Mouse (Mus musculus) Patski (cell line): ENCODE results near the gene Asic3. TPM values are rescaled to one million over a fixed set of nuclear protein-coding genes. Genes with fewer than 3 reads are reported as not detected.

ENCODE experiments used
- ATAC-seq: fragments of 100-300 bp; one replicate; pipeline ENCODE4 v1.8.0; 2021
- CTCF ChIA-PET: fragments of 350-600 bp; sonication (Branson Sonifier 250); formaldehyde crosslinking; loops from one replicate; lab custom pipeline; 2022; ENCODE audit warnings: inconsistent platforms; lab: Charles Lee
- POLR2A ChIA-PET: fragments of 350-600 bp; sonication (Branson Sonifier 250); formaldehyde crosslinking; loops from one replicate; lab custom pipeline; 2022; ENCODE audit warnings: antibody characterized with exemption, inconsistent platforms; lab: Charles Lee
- DNase-seq: peaks from one replicate; pipeline ENCODE4 v3.0.0-alpha.2; 2011; ENCODE audit warnings: low read depth, low spot score
- H3K27me3 ChIP-seq: fragments of 371-371 bp; one replicate; pipeline ENCODE4 v1.5.1; 2021
- CTCF ChIP-seq: fragments of 100-300 bp; IDR thresholded peaks from one replicate; pipeline ENCODE4 v1.5.1; 2021
- in situ Hi-C: fragments of 300-500 bp; cut with MboI; formaldehyde crosslinking; loops from 3 replicates; pipeline ENCODE4 v1.11.1; 2018; ENCODE audit warnings: low pct_unique_long_range_greater_than_20kb, mixed read lengths
- polyA plus RNA-seq: library from polyadenylated mRNA; unstranded; gene quantifications from one replicate; pipeline ENCODE4 v1.2.3, GENCODE M21; 2021

The Asic3 gene
- polyA plus RNA-seq: 2.6 TPM

DNA sequence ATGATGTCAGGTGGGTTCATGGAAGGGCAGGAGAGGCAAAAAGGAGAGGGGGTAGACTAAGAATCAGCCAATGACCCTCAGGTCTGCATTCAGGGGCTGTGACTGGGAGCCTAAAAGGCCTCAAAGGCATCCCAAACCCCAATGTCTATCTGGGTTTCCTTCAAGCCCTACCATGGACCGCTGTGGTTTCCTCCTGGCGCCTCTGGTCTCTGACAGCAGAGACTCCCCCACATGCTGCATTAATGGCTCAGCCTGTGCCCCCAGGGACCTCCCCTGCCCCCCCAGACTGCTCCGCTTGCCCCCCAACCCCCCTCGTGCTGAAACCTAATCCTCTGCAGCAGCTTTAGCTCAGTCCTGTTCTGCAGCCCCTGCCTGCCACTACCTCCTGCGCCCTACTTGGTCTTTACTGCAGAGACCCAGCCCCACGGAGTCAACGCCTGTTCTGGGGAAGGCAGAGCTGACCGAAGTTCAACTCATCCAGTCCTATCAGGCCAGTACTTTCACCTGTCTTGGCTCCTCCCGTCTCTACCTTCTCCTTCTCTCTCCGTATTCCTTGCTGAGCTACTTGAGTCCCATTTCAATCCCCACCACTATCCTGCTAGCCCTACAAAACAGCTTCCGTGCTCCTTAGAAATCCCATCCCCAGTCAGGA, at the start of gene Asic3:
Asic3 (plus strand) TSS at position 351 of the 652 bp plus-strand sequence.
- no peaks in the 10 kb centered on the region for H3K27me3 ChIP-seq
- ChIA-PET CTCF (interaction anchor here (1.1 to 18.6 kb wide), 2 partner anchors 7 to 16 kb away, joined by 4 to 222 read pairs; partner anchors contain the start of genes Abcb8 and Atg9b), POLR2A (interaction anchor here (3.1 kb wide), 1 partner anchor 11 kb away, joined by 14 read pairs; the partner anchor contains the start of genes Cdk5 and Slc4a2)
- in situ Hi-C loops: no loop called here
- DNase-seq: no peak
- no peak for TF ChIP-seq CTCF
- no peak for ATAC-seq

DNA sequence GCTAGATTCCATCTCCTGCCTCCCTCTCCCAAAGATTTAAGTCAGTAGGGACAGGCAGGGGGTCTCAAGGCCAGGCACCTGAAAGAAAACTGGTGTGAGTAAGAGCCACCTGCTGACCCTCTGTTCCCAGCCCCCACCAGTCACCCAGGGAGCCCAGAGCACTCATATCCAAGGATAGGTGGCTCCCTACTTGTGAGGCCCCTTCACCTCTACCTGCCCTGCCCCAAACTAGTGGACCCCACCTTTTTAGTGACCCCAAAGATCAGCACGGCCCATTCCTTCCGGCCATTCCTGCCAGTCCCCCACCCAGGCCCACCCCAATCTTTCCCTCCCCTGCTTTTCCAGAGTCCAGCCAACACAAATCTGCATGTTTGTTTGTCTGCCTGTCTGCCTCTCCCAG, 49.7 kb upstream of the Asic3 start:
- peaks cover 20% of the 10 kb centered on the region for H3K27me3 ChIP-seq
- ATAC-seq: no peak
- ChIA-PET CTCF (interaction anchor here (1.8 kb wide), 1 partner anchor 23 kb away, joined by 3 read pairs; no protein-coding TSS in a partner anchor), POLR2A (interaction anchor here (0.5 kb wide), 1 partner anchor 154 kb away, joined by 3 read pairs; no protein-coding TSS in a partner anchor)
- in situ Hi-C loops: loop anchor here (5.0 kb wide), 1 partner anchor 96 kb away; no protein-coding TSS in a partner anchor
- no peak for DNase-seq
- no peak for TF ChIP-seq CTCF

DNA sequence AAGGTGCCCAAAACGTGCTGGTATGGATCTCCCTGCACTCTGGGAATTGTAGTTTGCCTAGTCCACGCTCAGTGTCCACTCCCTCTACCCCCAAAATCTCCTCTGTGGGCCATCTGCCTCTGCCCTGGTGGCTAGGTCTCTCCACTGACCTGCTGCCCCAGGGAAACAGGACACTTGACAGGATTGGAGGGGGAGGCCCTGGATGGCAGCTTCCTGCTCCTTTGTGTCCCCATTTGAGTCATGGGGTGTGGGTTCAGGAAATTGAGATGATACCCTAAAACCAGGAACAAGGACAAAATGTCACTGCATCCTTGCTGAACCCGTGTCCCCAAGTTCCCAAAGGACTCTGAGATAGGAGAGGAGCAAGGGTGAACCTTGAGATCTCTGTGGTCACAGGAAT, 49.1 kb upstream of the Asic3 start:
- peaks cover 16% of the 10 kb centered on the region for H3K27me3 ChIP-seq
- no peak for TF ChIP-seq CTCF
- DNase-seq (no peak), ATAC-seq (no peak)
- ChIA-PET POLR2A (no interaction called here), CTCF (interaction anchor here (1.8 kb wide), 1 partner anchor 23 kb away, joined by 3 read pairs; no protein-coding TSS in a partner anchor)
- in situ Hi-C loops: loop anchor here (5.0 kb wide), 1 partner anchor 97 kb away; no protein-coding TSS in a partner anchor

DNA sequence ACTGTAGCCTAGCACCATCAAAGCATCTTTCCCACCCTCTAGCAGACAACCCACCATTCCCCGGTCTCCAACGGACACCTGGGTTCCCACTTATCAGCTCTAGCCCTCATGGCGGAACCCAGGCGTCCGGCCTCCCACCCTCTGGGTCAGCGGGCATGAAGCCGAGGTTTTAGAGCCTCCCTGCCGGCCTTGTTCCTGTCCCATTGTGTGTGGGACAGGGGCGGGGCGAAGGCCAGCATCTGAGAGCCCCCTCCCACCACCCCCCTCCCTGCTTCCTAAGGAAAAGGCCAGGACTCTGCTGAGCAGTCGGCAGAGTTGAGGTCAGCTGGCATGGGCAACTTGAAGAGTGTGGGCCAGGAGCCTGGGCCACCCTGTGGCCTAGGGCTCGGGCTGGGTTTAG, 48.7 kb upstream of the Asic3 start, which contains the start of gene Nos3:
Nos3 (plus strand) TSS at position 303 of the 400 bp plus-strand sequence.
- no peak for ATAC-seq
- ChIA-PET CTCF (interaction anchor here (1.8 kb wide), 1 partner anchor 22 kb away, joined by 3 read pairs; no protein-coding TSS in a partner anchor), POLR2A (no interaction called here)
- in situ Hi-C loops: loop anchor here (5.0 kb wide), 1 partner anchor 97 kb away; no protein-coding TSS in a partner anchor
- TF ChIP-seq CTCF: no peak
- peaks cover 16% of the 10 kb centered on the region for H3K27me3 ChIP-seq
- no peak for DNase-seq

DNA sequence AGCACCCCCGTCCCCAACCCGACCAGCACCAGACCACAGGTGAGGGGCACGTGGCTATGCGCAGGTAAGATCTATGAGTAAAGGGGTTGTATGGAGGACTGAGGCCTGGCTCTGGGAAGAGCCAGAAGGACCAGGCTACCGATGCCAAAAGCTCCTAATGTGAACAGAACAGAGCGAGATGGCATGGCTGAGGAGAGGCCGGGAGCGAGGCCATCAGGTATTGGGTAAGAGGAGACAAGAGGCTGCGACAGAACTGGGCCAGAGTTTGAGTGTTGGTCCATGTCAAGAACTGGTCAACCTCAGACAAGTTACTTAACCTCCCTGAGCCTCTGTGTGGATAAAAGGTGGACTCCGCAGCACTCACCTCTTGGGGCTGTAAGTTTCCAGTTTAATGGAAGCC, 48.2 kb upstream of the Asic3 start:
- ATAC-seq: no peak
- no peak for TF ChIP-seq CTCF
- in situ Hi-C loops: loop anchor here (5.0 kb wide), 1 partner anchor 98 kb away; no protein-coding TSS in a partner anchor
- no peak for DNase-seq
- ChIA-PET CTCF (interaction anchor here (1.0 kb wide), 1 partner anchor 14 kb away, joined by 3 read pairs; no protein-coding TSS in a partner anchor), POLR2A (no interaction called here)
- peaks cover 16% of the 10 kb centered on the region for H3K27me3 ChIP-seq

DNA sequence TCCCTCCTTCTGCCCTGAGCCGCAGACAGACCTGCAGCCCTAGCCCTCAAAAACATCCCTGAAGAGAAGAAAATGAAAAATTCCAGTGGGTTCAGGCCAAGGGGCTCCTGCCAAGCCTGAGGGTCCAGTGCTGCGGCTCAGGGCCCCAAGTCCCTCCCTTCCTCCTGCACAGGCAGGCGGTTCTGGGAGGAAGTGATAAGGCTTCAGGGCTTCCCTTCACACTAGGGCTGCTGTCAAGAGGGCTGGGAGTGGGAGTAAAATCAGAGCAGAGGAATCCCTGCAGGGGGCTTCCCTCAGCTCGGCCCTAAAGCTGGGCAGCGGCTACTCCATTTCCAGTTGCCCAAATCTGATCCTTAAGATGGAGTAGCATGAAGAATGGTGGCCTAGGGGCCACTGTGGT, 47.7 kb upstream of the Asic3 start:
- in situ Hi-C loops: no loop called here
- peaks cover 16% of the 10 kb centered on the region for H3K27me3 ChIP-seq
- ChIA-PET CTCF (interaction anchor here (1.0 kb wide), 1 partner anchor 14 kb away, joined by 3 read pairs; no protein-coding TSS in a partner anchor), POLR2A (no interaction called here)
- ATAC-seq (no peak), DNase-seq (no peak)
- no peak for TF ChIP-seq CTCF

DNA sequence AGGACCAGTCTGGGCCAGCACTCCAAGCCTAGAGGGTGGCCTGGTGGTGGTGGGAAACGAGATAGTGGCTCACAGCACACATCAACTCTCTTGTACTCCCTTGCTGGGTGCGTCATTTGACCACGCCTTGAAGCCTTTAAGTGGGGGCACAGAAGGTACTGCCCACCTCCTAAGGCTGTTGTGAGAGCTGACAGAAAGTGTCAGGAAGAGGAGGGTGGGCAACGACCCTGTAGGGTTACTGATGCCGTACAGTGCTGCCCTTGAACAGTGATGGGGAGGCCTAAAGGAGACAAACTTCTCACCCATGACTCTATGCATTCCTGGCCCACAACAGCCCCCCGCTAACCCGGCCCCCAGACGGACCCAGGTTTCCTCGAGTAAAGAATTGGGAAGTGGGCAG, 46.8 kb upstream of the Asic3 start:
- H3K27me3 ChIP-seq: peaks cover 16% of the 10 kb centered on the region
- POLR2A ChIA-PET: no interaction called here
- no peak for TF ChIP-seq CTCF
- DNase-seq (no peak), ATAC-seq (no peak)
- CTCF ChIA-PET: no interaction called here
- in situ Hi-C loops: no loop called here

DNA sequence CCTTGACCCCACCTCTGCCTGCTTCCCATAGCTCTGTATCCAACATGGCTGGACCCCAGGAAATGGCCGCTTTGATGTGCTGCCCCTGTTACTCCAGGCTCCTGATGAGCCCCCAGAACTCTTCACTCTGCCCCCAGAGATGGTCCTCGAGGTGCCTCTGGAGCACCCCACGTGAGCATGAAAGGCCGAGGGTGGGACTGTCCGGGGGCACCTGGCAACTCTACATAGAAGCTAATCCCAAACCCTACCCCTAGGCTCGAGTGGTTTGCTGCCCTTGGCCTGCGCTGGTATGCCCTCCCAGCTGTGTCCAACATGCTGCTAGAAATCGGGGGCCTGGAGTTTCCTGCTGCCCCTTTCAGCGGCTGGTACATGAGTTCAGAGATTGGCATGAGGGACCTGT, 43.4 kb upstream of the Asic3 start:
- DNase-seq (no peak), ATAC-seq (no peak)
- TF ChIP-seq CTCF: no peak
- ChIA-PET POLR2A (no interaction called here), CTCF (interaction anchor here (0.9 to 1.3 kb wide), 2 partner anchors 8 to 17 kb away, joined by 3 to 5 read pairs; no protein-coding TSS in a partner anchor)
- peaks cover 8% of the 10 kb centered on the region for H3K27me3 ChIP-seq
- in situ Hi-C loops: no loop called here

DNA sequence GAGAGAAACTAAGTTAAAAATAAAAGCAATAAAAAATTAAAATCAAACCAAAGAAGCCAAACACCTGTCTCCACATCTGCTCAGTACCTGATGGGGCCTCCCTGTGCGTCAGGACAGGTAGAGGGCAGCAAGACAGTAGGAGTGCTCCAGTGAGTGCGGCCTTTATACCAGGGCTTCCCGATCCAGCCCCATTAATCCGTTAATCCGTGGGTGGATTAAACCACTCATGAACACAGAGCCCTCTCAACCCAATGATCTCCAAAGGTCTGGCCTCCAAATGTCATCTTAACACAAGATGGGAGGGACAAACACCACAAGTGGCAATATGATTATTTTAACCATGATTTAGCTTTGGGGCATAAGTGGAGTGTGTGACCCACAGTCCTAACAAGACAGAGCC, 39.4 kb upstream of the Asic3 start:
- DNase-seq: no peak
- no peaks in the 10 kb centered on the region for H3K27me3 ChIP-seq
- no peak for ATAC-seq
- in situ Hi-C loops: no loop called here
- CTCF ChIA-PET: no interaction called here
- POLR2A ChIA-PET: no interaction called here
- no peak for TF ChIP-seq CTCF

DNA sequence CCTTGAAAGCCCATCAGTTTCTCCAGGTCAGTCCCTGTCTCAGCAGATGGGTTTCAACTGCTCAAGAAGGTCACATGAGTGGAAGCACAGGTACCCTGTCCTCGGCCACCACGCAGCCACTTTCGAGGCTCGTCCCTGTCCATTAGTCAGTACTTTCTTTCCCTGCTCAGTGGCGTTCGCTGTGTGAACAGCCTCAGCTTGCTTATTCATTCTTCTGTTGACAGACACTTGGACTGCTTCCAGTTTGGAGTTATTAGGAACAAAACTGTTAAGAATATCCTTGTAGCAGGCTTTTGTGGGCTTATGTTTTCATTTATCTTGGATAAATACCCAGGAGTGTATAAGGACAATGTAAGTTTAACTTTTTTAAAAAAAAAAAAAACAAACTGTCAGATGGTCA, 39.0 kb upstream of the Asic3 start:
- ChIA-PET CTCF (no interaction called here), POLR2A (no interaction called here)
- no peak for ATAC-seq
- DNase-seq: no peak
- no peak for TF ChIP-seq CTCF
- in situ Hi-C loops: no loop called here
- no peaks in the 10 kb centered on the region for H3K27me3 ChIP-seq
